8 mouse cellular contexts compared by ENCODE assay signal in genomic region chr12:105685001-105685691, GRCm38 (mm10). TPM values are rescaled to one million over a fixed set of nuclear protein-coding genes. Genes with fewer than 3 reads are reported as not detected.
DNase-seq lines count a peak whose midpoint lies in the region; ATAC-seq lines count a peak whose summit lies in the region.

Gene Atg2b, minus strand, starts transcription at chr12:105685211.

- no peaks in the 10 kb centered on the region for H3K27me3 ChIP-seq in hindbrain, embryonic 12.5 days

- H3K4me3 ChIP-seq in hindbrain, embryonic 12.5 days = peak within 1 kb of the TSS; percentile 71

- DNase-seq in NIH3T3 (ENCODE audit: low read depth) = peak; percentile 98
- DNase-seq in cerebellum, postnatal 10 days = peak; percentile 99
- DNase-seq in frontal cortex, postnatal 10 days (ENCODE audit: low spot score in 2 of 2) = peak; percentile 93 to 96
- DNase-seq in layer of hippocampus, postnatal 14 days (ENCODE audit: low spot score in 2 of 2) = peak; percentile 95 to 98
- peak; percentile 97 for DNase-seq in lung, postnatal 14 days
- DNase-seq in retina, adult 2 months (ENCODE audit: low read depth, low spot score) = peak; percentile 98
- DNase-seq in thymus, postnatal 36 days = peak; percentile 91 to 94

- H3K9me3 ChIP-seq in hindbrain, embryonic 12.5 days (replicated peaks) = no peaks in the 10 kb centered on the region

- peak within 1 kb of the TSS; percentile 88 for H3K9ac ChIP-seq in hindbrain, embryonic 12.5 days

- WGBS in hindbrain, embryonic 12.5 days = under 1% methylated on average over 66 of the region's 73 CpGs

- H3K4me2 ChIP-seq in hindbrain, embryonic 12.5 days (replicated peaks) = peak within 1 kb of the TSS; percentile 87

- no peaks in the 10 kb centered on the region; the same call in 1 of the 2 replicates for H3K36me3 ChIP-seq in hindbrain, embryonic 12.5 days

- ATAC-seq in hindbrain, embryonic 12.5 days (ENCODE audit: low FRiP score) = peak; percentile 93

- peak within 1 kb of the TSS; percentile 92 for H3K27ac ChIP-seq in hindbrain, embryonic 12.5 days

- H3K4me1 ChIP-seq in hindbrain, embryonic 12.5 days = peaks cover 29% of the 10 kb centered on the region

RNA-seq across cellular contexts. Expression of gene Atg2b, which starts in this region (rescaled TPM):
- polyA plus RNA-seq in hindbrain, embryonic 12.5 days (2016; fragmentation: Nextera tagmentation; extraction: Ambion mirVana) = 19.3 TPM in 2 replicates
- total RNA-seq in layer of hippocampus, postnatal 14 days (2021) = 10 to 100 TPM; 40.4 to 44.7 TPM

Comparison
In these comparisons a context has a peak if more than half of its experiments do, and no peak if none do; other contexts are left out.
1. Peak in every context shown above with its lines: DNase-seq, ATAC-seq, H3K4me3 ChIP-seq and H3K27ac ChIP-seq.